Mouse (Mus musculus): ENCODE measurements at regions not wholly inside any gene's neighbourhood (a gene's known extent, or its start where the extent isn't known, plus 50 kb on each side); places are given as distances from the start of the nearest gene placed in this dataset.

DNA sequence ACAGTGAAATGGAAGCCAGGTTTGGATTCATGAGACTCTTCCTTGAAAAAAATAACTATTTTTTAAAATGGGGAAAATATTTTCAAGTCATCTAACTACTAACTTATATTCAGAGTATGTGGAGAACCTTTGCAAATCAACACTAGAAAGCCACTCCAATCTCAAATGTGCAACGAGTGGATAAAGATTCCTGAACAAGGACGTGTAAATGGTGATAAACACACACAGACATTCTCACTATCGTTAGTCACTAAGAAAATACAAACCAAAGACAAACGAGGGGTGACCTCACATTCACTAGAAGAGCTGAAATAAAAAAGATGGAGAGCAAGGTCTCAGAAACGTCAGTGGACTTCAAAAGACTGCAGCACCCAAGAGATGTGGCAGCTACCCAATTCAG lies 69.8 kb upstream of the Pmfbp1 start:
- TF ChIP-seq POLR2A (IDR thresholded peaks at IDR 0.05; ENCODE audit: low read depth, low read length), result no peak
- no peak for TF ChIP-seq CHD2 (IDR thresholded peaks at IDR 0.05; ENCODE audit: low read length)
- TF ChIP-seq KAT2A (IDR thresholded peaks at IDR 0.05; ENCODE audit: insufficient replicate concordance, low read length), result no peak
- no peak for TF ChIP-seq ZMIZ1 (IDR thresholded peaks at IDR 0.05; ENCODE audit: low read depth, low read length)
- TF ChIP-seq CTCF (conservative IDR thresholded peaks at IDR 0.05 in 1 of 2, IDR thresholded peaks at IDR 0.05 in 1 of 2; ENCODE audit: low read depth in 2 of 2, low read length in 2 of 2), result no peak
- no peak for TF ChIP-seq ZKSCAN1 (IDR thresholded peaks at IDR 0.05; ENCODE audit: borderline replicate concordance, low read depth, low read length)
- TF ChIP-seq ELF1 (IDR thresholded peaks at IDR 0.05; ENCODE audit: low read depth, low read length), result no peak
- TF ChIP-seq IRF4 (IDR thresholded peaks at IDR 0.05; ENCODE audit: low read depth, low read length), result no peak

Measured in CH12.LX (cell line).